Comparison of ENCODE assay signal across 13 mouse cellular contexts in genomic region chr8:122705901-122706561, GRCm38 (mm10). TPM values are rescaled to one million over a fixed set of nuclear protein-coding genes. Genes with fewer than 3 reads are reported as not detected.
A peak's percentile ranks its signal among the peaks of the same experiment; 100 is the strongest.
DNase-seq lines count a peak whose midpoint lies in the region; ATAC-seq and TF ChIP-seq lines count a peak whose summit lies in the region.
"Had no signal": no experiment of that assay in that cellular context is flagged by ENCODE, and none has a peak within 500 bp of the region (broad histone marks: within the 10 kb centered on the region; RNA-seq: fewer than 3 reads in every experiment).

No protein-coding gene starts in this region.

- no peaks in the 10 kb centered on the region for H3K27me3 ChIP-seq in forebrain, embryonic 14.5 days (replicated peaks; ENCODE audit: control insufficient read depth, insufficient read depth, low read length)
- no peaks in the 10 kb centered on the region for H3K27me3 ChIP-seq in forebrain, postnatal 0 days (ENCODE audit: insufficient read depth, low read length)
- H3K27me3 ChIP-seq in hindbrain, embryonic 10.5 days (ENCODE audit: insufficient read depth, poor library complexity, severe bottlenecking) = peaks cover 27% of the 10 kb centered on the region
- no peaks in the 10 kb centered on the region for H3K27me3 ChIP-seq in hindbrain, embryonic 12.5 days
- no peaks in the 10 kb centered on the region for H3K27me3 ChIP-seq in midbrain, embryonic 12.5 days
- peaks cover 3% of the 10 kb centered on the region; the same call in 1 of the 2 replicates for H3K27me3 ChIP-seq in midbrain, embryonic 13.5 days

- peaks cover 9% of the 10 kb centered on the region for H3K4me1 ChIP-seq in forebrain, embryonic 14.5 days (ENCODE audit: control insufficient read depth, insufficient read depth, low read length)
- peaks cover 5% of the 10 kb centered on the region; the same call in 1 of the 2 replicates for H3K4me1 ChIP-seq in forebrain, postnatal 0 days (ENCODE audit: insufficient read depth)
- peaks cover 50% of the 10 kb centered on the region for H3K4me1 ChIP-seq in hindbrain, embryonic 10.5 days (replicated peaks)
- peaks cover 13% of the 10 kb centered on the region for H3K4me1 ChIP-seq in hindbrain, embryonic 12.5 days
- peaks cover 17% of the 10 kb centered on the region for H3K4me1 ChIP-seq in midbrain, embryonic 12.5 days
- H3K4me1 ChIP-seq in midbrain, embryonic 13.5 days (replicated peaks) = peaks cover 22% of the 10 kb centered on the region
- H3K4me1 ChIP-seq: lung, embryonic 15.5 days had no signal

- H3K9ac ChIP-seq in forebrain, embryonic 14.5 days (ENCODE audit: low read length) = no peak overlapping the region
- no peak overlapping the region for H3K9ac ChIP-seq in forebrain, postnatal 0 days
- H3K9ac ChIP-seq in hindbrain, embryonic 12.5 days = no peak overlapping the region
- H3K9ac ChIP-seq in midbrain, embryonic 12.5 days (replicated peaks) = no peak overlapping the region
- no peak overlapping the region for H3K9ac ChIP-seq in midbrain, embryonic 13.5 days (replicated peaks)
- H3K9ac ChIP-seq: embryonic facial prominence, embryonic 15.5 days; forebrain, embryonic 12.5 days; lung, embryonic 15.5 days had no signal

- TF ChIP-seq CTCF in forebrain, postnatal 0 days (IDR thresholded peaks at IDR 0.05; ENCODE audit: low read depth) = no peak

- H3K9me3 ChIP-seq in forebrain, embryonic 14.5 days (replicated peaks; ENCODE audit: control insufficient read depth, low read length) = no peaks in the 10 kb centered on the region
- no peaks in the 10 kb centered on the region for H3K9me3 ChIP-seq in forebrain, postnatal 0 days (ENCODE audit: low read length)
- H3K9me3 ChIP-seq in hindbrain, embryonic 10.5 days = no peaks in the 10 kb centered on the region
- no peaks in the 10 kb centered on the region for H3K9me3 ChIP-seq in hindbrain, embryonic 12.5 days (replicated peaks)
- no peaks in the 10 kb centered on the region for H3K9me3 ChIP-seq in midbrain, embryonic 12.5 days
- no peaks in the 10 kb centered on the region for H3K9me3 ChIP-seq in midbrain, embryonic 13.5 days
- H3K9me3 ChIP-seq: embryonic facial prominence, embryonic 15.5 days; forebrain, embryonic 12.5 days; lung, embryonic 15.5 days had no signal

- H3K36me3 ChIP-seq in forebrain, embryonic 14.5 days (ENCODE audit: control insufficient read depth, insufficient read depth, low read length) = no peaks in the 10 kb centered on the region
- no peaks in the 10 kb centered on the region for H3K36me3 ChIP-seq in forebrain, postnatal 0 days (ENCODE audit: insufficient read depth)
- no peaks in the 10 kb centered on the region for H3K36me3 ChIP-seq in hindbrain, embryonic 10.5 days
- H3K36me3 ChIP-seq in hindbrain, embryonic 12.5 days = no peaks in the 10 kb centered on the region
- no peaks in the 10 kb centered on the region for H3K36me3 ChIP-seq in midbrain, embryonic 12.5 days
- no peaks in the 10 kb centered on the region for H3K36me3 ChIP-seq in midbrain, embryonic 13.5 days
- H3K36me3 ChIP-seq: embryonic facial prominence, embryonic 15.5 days; forebrain, embryonic 12.5 days; lung, embryonic 15.5 days had no signal

- no peak for ATAC-seq in forebrain, embryonic 14.5 days
- no peak for ATAC-seq in forebrain, postnatal 0 days
- no peak for ATAC-seq in hindbrain, embryonic 12.5 days (ENCODE audit: low FRiP score)
- no peak for ATAC-seq in midbrain, embryonic 12.5 days (ENCODE audit: low FRiP score, low read depth)
- ATAC-seq in midbrain, embryonic 13.5 days = no peak

- H3K27ac ChIP-seq in forebrain, embryonic 14.5 days (ENCODE audit: low read depth, low read length) = no peak overlapping the region
- no peak overlapping the region for H3K27ac ChIP-seq in forebrain, postnatal 0 days (ENCODE audit: low read depth, low read length)
- peak overlapping the region; percentile 70 for H3K27ac ChIP-seq in hindbrain, embryonic 10.5 days
- H3K27ac ChIP-seq in hindbrain, embryonic 12.5 days = no peak overlapping the region
- H3K27ac ChIP-seq in midbrain, embryonic 12.5 days (replicated peaks) = 0 out of 2 replicates have a peak overlapping the region, but pooled peaks have one; percentile 26
- H3K27ac ChIP-seq in midbrain, embryonic 13.5 days = no peak overlapping the region
- H3K27ac ChIP-seq: embryonic facial prominence, embryonic 15.5 days; forebrain, embryonic 12.5 days; lung, embryonic 15.5 days had no signal

- DNase-seq in forebrain, embryonic 14.5 days (ENCODE audit: low spot score) = peak; percentile 10
- no peak for DNase-seq in forebrain, postnatal 0 days
- no peak for DNase-seq in hindbrain, embryonic 10.5 days (ENCODE audit: low spot score)
- DNase-seq in lung, postnatal 25 days (ENCODE audit: low spot score) = peak; percentile 44
- no peak for DNase-seq in layer of hippocampus, adult 9-11 months
- DNase-seq: B cell, adult 2 months; kidney, postnatal 25 days had no signal

- H3K4me2 ChIP-seq in forebrain, embryonic 14.5 days (ENCODE audit: low read length) = no peak overlapping the region
- no peak overlapping the region for H3K4me2 ChIP-seq in forebrain, postnatal 0 days (ENCODE audit: low read depth)
- H3K4me2 ChIP-seq in hindbrain, embryonic 12.5 days (replicated peaks) = no peak overlapping the region
- no peak overlapping the region for H3K4me2 ChIP-seq in midbrain, embryonic 12.5 days (replicated peaks)
- no peak overlapping the region for H3K4me2 ChIP-seq in midbrain, embryonic 13.5 days (replicated peaks)
- H3K4me2 ChIP-seq: embryonic facial prominence, embryonic 15.5 days; forebrain, embryonic 12.5 days; lung, embryonic 15.5 days had no signal

- WGBS in forebrain, embryonic 14.5 days = 34% methylated on average over 12 of the region's 12 CpGs
- WGBS in forebrain, postnatal 0 days = 27% methylated on average over 12 of the region's 12 CpGs
- WGBS in hindbrain, embryonic 10.5 days = 32% methylated on average over 12 of the region's 12 CpGs
- WGBS in hindbrain, embryonic 12.5 days = 35% methylated on average over 12 of the region's 12 CpGs
- WGBS in midbrain, embryonic 12.5 days = 30% methylated on average over 12 of the region's 12 CpGs
- WGBS in midbrain, embryonic 13.5 days = 29% methylated on average over 12 of the region's 12 CpGs

- no peak overlapping the region for H3K4me3 ChIP-seq in forebrain, embryonic 14.5 days (ENCODE audit: low read depth, low read length)
- no peak overlapping the region for H3K4me3 ChIP-seq in forebrain, postnatal 0 days (ENCODE audit: low read depth, low read length)
- no peak overlapping the region for H3K4me3 ChIP-seq in hindbrain, embryonic 10.5 days
- no peak overlapping the region for H3K4me3 ChIP-seq in hindbrain, embryonic 12.5 days
- no peak overlapping the region for H3K4me3 ChIP-seq in midbrain, embryonic 12.5 days
- H3K4me3 ChIP-seq in midbrain, embryonic 13.5 days (replicated peaks) = no peak overlapping the region
- H3K4me3 ChIP-seq: embryonic facial prominence, embryonic 15.5 days; forebrain, embryonic 12.5 days; lung, embryonic 15.5 days had no signal

RNA-seq across cellular contexts. Expression of gene Cbfa2t3, which starts 7.1 kb away (rescaled TPM):
- polyA plus RNA-seq in forebrain, embryonic 14.5 days (2014; fragmentation: Nextera tagmentation; extraction: Ambion mirVana) = 10.4 and 11.5 TPM in 2 replicates
- 4.5 and 5.6 TPM in 2 replicates for total RNA-seq in forebrain, postnatal 0 days (2014; rRNA removed)
- polyA plus RNA-seq in forebrain, postnatal 0 days (2015; fragmentation: Nextera tagmentation; extraction: Ambion mirVana) = 4.9 and 9.5 TPM in 2 replicates
- 2.2 and 5.4 TPM in 2 replicates for polyA plus RNA-seq in hindbrain, embryonic 10.5 days (2016; fragmentation: Nextera tagmentation; extraction: Ambion mirVana)
- 17.1 and 17.3 TPM in 2 replicates for polyA plus RNA-seq in hindbrain, embryonic 12.5 days (2016; fragmentation: Nextera tagmentation; extraction: Ambion mirVana)
- polyA plus RNA-seq in midbrain, embryonic 12.5 days (2016; fragmentation: Nextera tagmentation; extraction: Ambion mirVana) = 12.9 and 14.5 TPM in 2 replicates
- polyA plus RNA-seq in midbrain, embryonic 13.5 days (2015; fragmentation: Nextera tagmentation; extraction: Ambion mirVana) = 20.2 and 20.9 TPM in 2 replicates

Comparison
In these comparisons a context has a peak if more than half of its experiments do, and no peak if none do; other contexts are left out.
1. DNase-seq: peak in forebrain, embryonic 14.5 days (single experiment) and lung, postnatal 25 days (single experiment); none in forebrain, postnatal 0 days (single experiment), hindbrain, embryonic 10.5 days (single experiment) and layer of hippocampus, adult 9-11 months (single experiment).
2. H3K27ac ChIP-seq: peak in hindbrain, embryonic 10.5 days (single experiment) and midbrain, embryonic 12.5 days (single experiment); none in forebrain, embryonic 14.5 days (single experiment), forebrain, postnatal 0 days (single experiment), hindbrain, embryonic 12.5 days (single experiment) and midbrain, embryonic 13.5 days (single experiment).